Mouse (Mus musculus) gastrocnemius, adult 2 months (tissue): Measurements from ENCODE around the gene Vax2. TPM values are rescaled to one million over a fixed set of nuclear protein-coding genes. Genes with fewer than 3 reads are reported as not detected.

Experiments
- DNase-seq: peaks from one replicate; pipeline ENCODE4 v3.0.0; 2022
- H3K27ac ChIP-seq: fragments of 200-600 bp; 2 replicates; pipeline ENCODE4 v1.8.1; 2022; ENCODE audit warnings: mild to moderate bottlenecking
- H3K4me3 ChIP-seq: fragments of 200-600 bp; 2 replicates; pipeline ENCODE4 v1.8.1; 2022; ENCODE audit warnings: mild to moderate bottlenecking, moderate library complexity
- CTCF ChIP-seq: fragments of 200-600 bp; IDR thresholded peaks from 2 replicates; pipeline ENCODE4 v1.8.1; 2022; ENCODE audit warnings: antibody characterized with exemption, mild to moderate bottlenecking, moderate library complexity
- intact Hi-C: fragments of 180-260 bp; cut with DNase I; formaldehyde crosslinking; loops from one replicate; pipeline ENCODE4 v1.15.1; 2025
- total RNA-seq, 2 experiments: library from RNA; stranded (reverse); gene quantifications; 2 replicates each; pipeline ENCODE4 v1.2.3; 2021

The Vax2 gene
- total RNA-seq, 2 experiments from 2014 or later: not detected

DNA sequence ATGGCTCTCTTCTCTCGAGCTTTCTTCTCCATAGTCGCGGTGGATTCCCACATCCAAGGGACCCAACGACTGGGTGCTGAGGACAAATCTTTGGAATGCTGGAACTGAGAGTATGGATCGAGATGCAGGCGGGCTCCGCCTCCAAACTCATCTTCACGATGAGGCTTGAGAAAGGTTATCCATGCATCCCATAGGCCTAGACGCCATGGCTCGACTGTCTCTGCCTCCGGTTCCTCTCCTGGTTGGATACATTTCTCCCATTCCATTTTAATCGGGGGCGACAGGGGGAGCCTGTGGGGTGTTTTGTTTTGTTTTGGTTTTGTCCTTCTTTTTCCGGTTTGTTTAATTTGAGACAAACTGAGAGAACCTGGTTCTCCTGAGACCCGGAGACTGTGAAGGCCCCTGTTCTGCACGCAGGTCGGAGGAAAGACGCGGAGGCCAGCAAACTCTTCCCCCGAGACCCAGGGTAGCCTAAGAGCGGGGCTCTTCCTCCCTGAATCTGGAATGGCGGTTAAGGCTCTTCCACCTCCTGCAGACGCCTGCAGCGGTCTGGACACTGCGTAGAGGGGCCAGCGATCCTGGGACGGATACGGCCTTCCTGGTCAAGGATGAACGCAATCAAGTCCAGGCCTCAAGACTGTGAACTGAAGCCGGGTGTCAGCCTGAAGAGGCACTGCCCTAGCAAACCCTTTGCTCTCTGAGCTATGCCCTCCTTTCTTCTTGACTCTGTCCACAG is 4.6 kb downstream of the Vax2 start:
- H3K4me3 ChIP-seq: no peak overlapping the region
- no peak for DNase-seq
- intact Hi-C loops: no loop called here
- TF ChIP-seq CTCF: no peak
- no peak overlapping the region for H3K27ac ChIP-seq

DNA sequence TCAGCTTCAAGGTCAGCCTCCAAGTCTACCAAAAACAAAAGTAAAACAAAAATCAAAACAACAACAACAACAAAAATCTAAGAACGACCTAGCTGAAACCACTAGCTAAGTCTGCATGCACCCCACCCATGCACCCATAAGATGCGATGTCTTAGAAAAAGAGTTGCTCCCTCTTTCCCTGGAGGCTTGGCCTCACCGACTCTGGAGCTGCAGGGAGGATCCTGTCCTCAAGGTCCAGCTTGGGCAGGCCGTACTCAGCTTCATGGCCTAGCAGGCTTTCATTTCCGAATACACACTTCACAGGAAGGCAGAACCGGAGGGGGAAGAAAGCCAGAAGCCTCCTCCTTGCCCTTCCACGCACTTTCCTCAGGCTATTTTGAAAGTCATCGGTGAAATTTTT is 6.0 kb downstream of the Vax2 start:
- TF ChIP-seq CTCF: no peak
- DNase-seq: no peak
- Histone ChIP-seq H3K27ac (no peak overlapping the region), H3K4me3 (no peak overlapping the region)
- intact Hi-C loops: no loop called here

DNA sequence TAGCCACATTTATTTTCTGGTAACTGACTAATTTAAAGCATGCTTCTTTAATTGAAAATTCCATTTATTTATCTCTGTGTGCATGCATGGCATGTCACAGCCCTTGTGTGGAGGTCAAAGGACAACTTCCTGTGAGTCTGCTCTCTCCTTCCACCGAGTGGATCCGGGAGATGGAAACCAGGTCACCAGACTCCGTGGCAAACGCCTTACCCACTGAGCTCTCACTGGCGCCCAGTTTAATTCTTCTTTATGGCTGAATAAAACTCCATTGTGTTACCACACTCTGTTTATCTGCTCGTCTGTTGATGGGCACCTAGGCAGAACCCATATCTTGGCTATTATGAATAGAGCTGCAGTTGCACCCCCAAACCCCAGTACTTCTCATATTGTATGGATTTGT is 11.5 kb downstream of the Vax2 start:
- no peak for TF ChIP-seq CTCF
- no peak overlapping the region for H3K27ac ChIP-seq
- DNase-seq: no peak
- intact Hi-C loops: no loop called here
- no peak overlapping the region for H3K4me3 ChIP-seq

DNA sequence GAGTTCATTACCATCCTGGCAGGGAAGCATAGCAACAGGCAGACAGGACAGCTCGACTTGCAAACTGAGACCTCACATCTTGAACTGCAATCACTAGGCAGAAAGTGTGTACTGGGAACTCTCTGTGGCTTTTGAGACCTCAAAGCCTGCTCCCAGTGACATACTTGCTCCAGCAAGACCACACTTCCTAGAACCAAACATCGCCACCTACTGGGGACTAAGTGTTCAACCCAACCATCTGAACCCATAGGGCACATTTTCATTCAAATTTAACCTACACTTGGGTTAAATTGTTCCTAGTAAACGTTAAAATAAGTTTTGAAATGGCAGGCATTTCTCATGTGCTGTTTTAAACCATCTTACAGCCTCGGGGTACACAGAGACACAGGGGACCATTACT is 16.1 kb downstream of the Vax2 start:
- no peak for DNase-seq
- intact Hi-C loops: no loop called here
- no peak overlapping the region for H3K4me3 ChIP-seq
- no peak overlapping the region for H3K27ac ChIP-seq
- peak; percentile 37; the same call in 1 of the 2 replicates for TF ChIP-seq CTCF

DNA sequence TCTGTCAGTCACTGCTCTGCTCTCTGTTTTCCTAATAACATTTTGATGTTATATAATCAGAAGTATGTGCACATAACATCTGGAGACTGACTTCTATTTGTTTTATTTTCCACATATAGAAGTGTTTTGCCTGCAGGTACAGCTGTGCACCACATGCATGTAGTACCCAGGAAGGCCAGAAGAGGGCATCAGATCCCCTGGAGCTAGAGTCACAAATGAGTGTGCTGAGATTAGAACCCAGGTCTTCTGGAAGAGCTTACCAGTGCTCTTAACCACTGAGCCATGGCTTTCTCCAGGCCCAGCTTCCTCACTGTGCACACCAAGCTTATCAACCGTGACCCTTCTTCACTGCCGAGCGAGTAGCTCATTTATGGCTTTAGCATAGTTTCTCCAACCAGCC is 17.4 kb downstream of the Vax2 start:
- no peak for DNase-seq
- no peak overlapping the region for H3K27ac ChIP-seq
- H3K4me3 ChIP-seq: no peak overlapping the region
- TF ChIP-seq CTCF: peak; percentile 62
- intact Hi-C loops: no loop called here

DNA sequence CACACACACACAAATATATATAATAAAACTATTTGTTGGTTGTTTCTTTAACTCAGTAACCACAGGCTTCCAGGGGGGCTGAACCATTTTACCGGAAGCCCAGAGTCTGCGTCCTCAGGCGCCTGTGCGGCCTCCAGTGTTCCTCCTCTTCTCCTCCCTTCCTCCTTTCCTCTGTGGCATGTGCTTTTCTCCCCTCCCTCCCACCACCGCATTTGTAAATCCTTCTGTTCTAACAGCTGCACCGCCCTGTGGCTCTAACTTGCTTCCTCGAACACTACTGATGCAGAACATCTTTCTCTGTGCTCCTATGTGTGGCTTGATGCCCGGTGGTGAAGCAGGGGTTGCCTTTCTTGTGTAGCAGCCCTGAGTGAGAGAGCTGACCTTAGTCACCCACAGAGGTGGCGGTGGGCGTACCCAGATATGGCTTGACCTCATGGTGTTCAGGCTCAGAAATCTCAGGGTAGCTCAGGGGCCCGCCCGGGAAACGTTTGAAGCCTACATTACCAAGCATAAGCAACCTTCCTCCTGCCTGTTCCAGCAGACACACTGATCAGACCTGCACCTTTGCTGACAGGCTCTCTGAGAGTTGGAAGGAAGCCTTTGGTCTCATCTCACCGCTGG is 18.4 kb downstream of the Vax2 start:
- intact Hi-C loops: no loop called here
- DNase-seq: no peak
- Histone ChIP-seq H3K27ac (no peak overlapping the region), H3K4me3 (no peak overlapping the region)
- TF ChIP-seq CTCF: no peak

DNA sequence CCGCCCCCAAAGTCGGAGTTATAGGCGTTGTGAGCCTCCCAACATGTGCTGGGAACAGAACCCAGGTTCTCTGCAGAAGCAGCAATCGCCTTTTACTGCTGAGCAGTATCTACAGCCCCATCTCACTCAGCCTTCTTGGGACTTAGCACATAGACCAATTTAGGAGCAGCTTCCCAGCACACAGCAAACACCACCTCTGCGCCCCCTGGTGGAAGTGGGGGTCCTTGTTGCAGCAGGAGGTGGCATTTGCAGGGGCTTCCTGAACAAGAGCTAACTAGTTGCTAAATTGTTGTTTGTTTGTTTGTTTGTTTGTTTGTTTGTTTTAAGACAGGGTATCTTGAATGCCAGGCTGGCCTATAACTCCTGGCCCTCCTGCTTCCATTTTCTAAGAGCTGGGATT is 20.1 kb downstream of the Vax2 start:
- intact Hi-C loops: loop anchor here (1.0 kb wide), 1 partner anchor 37 kb away; no protein-coding TSS in a partner anchor
- DNase-seq: peak; percentile 82
- Histone ChIP-seq H3K4me3 (no peak overlapping the region), H3K27ac (no peak overlapping the region)
- TF ChIP-seq CTCF: peak; percentile 86

DNA sequence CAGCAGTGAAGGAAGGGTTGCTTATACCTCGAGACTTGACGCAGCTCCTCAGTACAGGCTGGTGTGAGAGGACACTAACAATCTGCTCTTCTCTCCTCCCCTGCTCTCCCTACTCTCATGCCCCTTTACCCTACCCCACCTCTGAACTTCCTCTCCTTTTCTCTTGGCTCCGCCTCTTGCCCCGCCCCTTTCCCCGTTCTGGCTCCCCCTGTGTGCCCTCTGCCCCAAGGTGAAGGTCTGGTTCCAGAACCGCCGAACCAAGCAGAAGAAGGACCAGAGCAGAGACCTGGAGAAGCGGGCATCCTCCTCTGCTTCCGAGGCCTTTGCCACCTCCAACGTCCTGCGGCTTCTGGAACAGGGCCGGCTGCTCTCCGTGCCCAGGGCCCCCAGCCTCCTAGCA is 26.2 kb downstream of the Vax2 start:
- DNase-seq: no peak
- no peak overlapping the region for H3K27ac ChIP-seq
- intact Hi-C loops: no loop called here
- no peak overlapping the region for H3K4me3 ChIP-seq
- TF ChIP-seq CTCF: no peak

DNA sequence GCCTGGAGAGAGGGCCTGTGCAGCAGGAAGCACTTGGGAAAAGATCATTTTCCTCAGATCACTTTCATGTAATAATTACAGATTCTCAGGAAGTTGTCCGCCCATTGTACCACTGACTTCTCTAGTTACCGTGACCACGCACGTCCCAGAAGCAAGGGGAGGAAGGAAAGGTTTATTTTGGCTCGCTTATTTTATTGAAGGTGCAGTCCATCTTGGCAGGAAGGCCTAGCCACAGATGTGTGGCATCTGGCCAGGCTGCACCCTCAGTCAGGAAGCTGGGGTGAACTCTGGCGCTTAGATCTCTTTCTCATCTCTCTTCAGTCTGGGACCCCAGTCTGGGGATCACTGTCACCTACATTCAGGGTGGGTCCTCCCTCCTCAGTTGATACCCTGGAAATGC is 27.5 kb downstream of the Vax2 start:
- intact Hi-C loops: no loop called here

DNA sequence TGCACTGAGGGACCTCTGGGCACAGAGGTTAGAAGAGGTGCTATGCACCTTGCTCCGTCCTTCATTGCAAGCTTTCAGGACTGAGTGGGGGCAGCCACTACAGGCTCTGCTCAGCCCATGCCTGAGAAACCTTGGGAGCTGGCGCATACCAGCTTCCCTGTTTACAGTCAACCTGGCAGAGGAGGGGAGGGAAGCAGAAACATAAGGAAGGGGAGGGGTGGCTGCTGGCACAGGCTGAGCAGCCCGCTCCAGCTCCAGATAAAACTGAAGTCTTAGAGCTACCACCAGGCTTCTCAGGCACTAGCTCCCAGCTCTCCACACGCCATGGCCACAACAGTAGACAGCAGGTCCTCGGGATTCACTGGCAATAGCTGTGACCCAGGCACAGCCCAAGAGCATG is 31.7 kb downstream of the Vax2 start, which contains the start of gene Atp6v1b1:
Gene Atp6v1b1 (plus strand): TSS at position 230 of the 400 bp plus-strand sequence.
- Histone ChIP-seq H3K4me3 (no peak within 1 kb of the TSS), H3K27ac (no peak within 1 kb of the TSS)
- intact Hi-C loops: no loop called here
- DNase-seq: no peak
- no peak for TF ChIP-seq CTCF

More for the DNA sequence above, 27.5 kb downstream of the Vax2 start:
- no peak for TF ChIP-seq CTCF
- no peak overlapping the region for H3K4me3 ChIP-seq
- no peak for DNase-seq
- H3K27ac ChIP-seq: no peak overlapping the region

DNA sequence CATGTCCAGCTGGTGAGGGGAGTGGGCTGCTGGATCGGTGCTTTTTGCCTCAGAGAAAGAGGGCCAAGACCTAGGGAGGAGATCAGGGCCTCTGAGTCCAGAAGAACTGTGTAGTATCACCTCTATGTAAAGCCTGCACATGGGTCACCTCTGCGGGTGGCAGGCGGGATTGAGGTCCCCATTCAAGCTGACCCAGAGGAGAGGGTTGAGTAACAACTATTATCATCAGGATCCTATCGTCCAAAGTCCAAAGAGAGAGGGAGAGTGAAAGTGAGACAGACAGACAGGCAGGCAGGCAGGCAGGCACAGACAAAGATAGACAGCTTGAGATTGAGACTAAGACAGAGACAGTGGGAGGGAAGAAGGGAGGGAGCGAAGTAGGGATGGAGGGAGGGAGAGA is 32.1 kb downstream of the Vax2 start:
- intact Hi-C loops: no loop called here

DNA sequence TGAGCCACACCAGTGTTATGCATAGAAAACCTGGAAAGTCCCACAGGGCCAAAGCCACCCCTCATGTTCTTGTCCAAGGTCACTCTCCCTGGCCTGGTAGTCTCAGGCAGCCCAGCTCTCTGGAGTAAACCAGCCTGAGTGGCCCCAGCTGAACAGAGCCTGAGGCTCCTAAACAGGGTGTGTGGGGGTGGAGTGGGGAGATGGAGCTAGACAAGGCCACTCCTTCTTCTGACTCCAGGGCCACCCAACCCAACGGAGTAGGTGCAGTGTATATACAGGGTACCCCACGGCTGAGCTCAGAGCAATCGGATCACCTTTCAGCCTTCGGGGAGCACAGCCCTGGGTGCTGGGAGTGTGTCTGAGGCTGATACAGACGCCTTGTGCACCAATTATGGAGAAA is 33.1 kb downstream of the Vax2 start:
- Histone ChIP-seq H3K4me3 (no peak overlapping the region), H3K27ac (no peak overlapping the region)
- intact Hi-C loops: no loop called here
- no peak for TF ChIP-seq CTCF
- no peak for DNase-seq

More for the DNA sequence above, 32.1 kb downstream of the Vax2 start:
- Histone ChIP-seq H3K4me3 (no peak overlapping the region), H3K27ac (no peak overlapping the region)
- DNase-seq: no peak
- no peak for TF ChIP-seq CTCF

DNA sequence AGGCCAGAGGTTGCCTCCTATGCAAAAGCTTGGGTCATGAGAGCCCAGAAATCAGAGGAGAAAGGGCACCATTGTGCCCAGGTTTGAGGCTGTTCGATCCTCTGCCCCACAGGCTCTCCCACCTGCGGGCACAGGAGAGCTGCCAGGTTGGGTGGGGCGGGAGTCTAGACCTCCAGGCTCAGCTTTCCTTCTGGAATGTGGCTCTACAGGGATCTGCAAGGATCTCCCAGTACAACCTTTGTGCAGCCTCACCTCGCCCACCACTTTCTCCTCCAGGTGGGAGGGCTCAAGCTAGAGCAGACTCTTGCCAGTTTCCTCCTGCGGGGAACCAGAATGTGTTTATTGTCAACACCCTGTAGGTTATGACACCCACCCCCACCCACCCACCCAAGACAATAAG is 33.5 kb downstream of the Vax2 start:
- no peak for TF ChIP-seq CTCF
- Histone ChIP-seq H3K27ac (no peak overlapping the region), H3K4me3 (no peak overlapping the region)
- intact Hi-C loops: no loop called here
- no peak for DNase-seq

DNA sequence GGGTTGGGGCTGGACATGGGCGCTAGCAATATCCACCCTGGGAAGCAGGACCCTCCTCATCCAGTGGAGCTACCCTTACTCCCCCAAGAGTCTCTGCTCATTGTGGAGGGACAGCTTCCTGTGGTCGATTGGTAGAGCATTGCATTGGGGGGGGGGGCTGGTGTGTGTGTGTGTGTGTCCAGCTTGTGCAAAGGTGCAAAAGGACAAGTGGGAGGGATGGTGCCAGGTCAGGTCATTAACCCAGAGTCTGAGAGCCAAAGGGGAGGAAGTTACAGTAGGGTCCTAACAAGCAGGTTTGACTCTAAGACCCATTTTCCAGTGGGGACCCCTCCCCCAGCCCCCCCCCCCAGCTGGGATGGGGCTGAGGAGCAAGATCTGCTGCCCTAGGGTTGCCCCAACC is 34.4 kb downstream of the Vax2 start:
- intact Hi-C loops: no loop called here
- H3K27ac ChIP-seq: no peak overlapping the region
- no peak overlapping the region for H3K4me3 ChIP-seq
- TF ChIP-seq CTCF: no peak
- no peak for DNase-seq
